Mouse (Mus musculus) brain, adult 2 months (tissue): ENCODE results near the gene Med18.

ENCODE experiments used
- DNase-seq: peaks from one replicate; pipeline ENCODE4 v3.0.0; 2011; ENCODE audit warnings: low read depth, low spot score

Med18 gene

GRCm38 (mm10) chr4:132463430-132464254, at the start of gene Med18:
TSS of gene Med18 (minus strand) at chr4:132463921.
- DNase-seq, result peak; percentile 98

GRCm38 (mm10) chr4:132512080-132512479, 48.4 kb upstream of the Med18 start:
- DNase-seq, result no peak

GRCm38 (mm10) chr4:132510352-132510798, 46.7 kb upstream of the Med18 start, which contains the start of gene Sesn2:
TSS of gene Sesn2 (minus strand) at chr4:132510501.
- peak; percentile 99 for DNase-seq

- peak; percentile 81 for DNase-seq
Measured at GRCm38 (mm10) chr4:132509621-132510296, 46.0 kb upstream of the Med18 start.

GRCm38 (mm10) chr4:132507210-132507609, 43.5 kb upstream of the Med18 start:
- no peak for DNase-seq

- no peak for DNase-seq
Measured at GRCm38 (mm10) chr4:132506250-132506649, 42.5 kb upstream of the Med18 start.

- no peak for DNase-seq
Measured at GRCm38 (mm10) chr4:132505800-132506199, 42.1 kb upstream of the Med18 start.

GRCm38 (mm10) chr4:132505034-132505738, 41.5 kb upstream of the Med18 start:
- DNase-seq, result no peak

- no peak for DNase-seq
Measured at GRCm38 (mm10) chr4:132503344-132503743, 39.6 kb upstream of the Med18 start.

- DNase-seq, result no peak
Measured at GRCm38 (mm10) chr4:132501639-132502038, 37.9 kb upstream of the Med18 start.

GRCm38 (mm10) chr4:132494271-132494918, 30.7 kb upstream of the Med18 start:
- DNase-seq, result peak; percentile 35

GRCm38 (mm10) chr4:132492178-132493060, 28.7 kb upstream of the Med18 start:
- peak; percentile 18 for DNase-seq

GRCm38 (mm10) chr4:132491748-132492147, 28.0 kb upstream of the Med18 start:
- DNase-seq, result no peak

- DNase-seq, result no peak
Measured at GRCm38 (mm10) chr4:132491057-132491456, 27.3 kb upstream of the Med18 start.

- no peak for DNase-seq
Measured at GRCm38 (mm10) chr4:132490273-132491010, 26.7 kb upstream of the Med18 start.

- no peak for DNase-seq
Measured at GRCm38 (mm10) chr4:132488976-132489375, 25.3 kb upstream of the Med18 start.

- no peak for DNase-seq
Measured at GRCm38 (mm10) chr4:132488521-132488920, 24.8 kb upstream of the Med18 start.

GRCm38 (mm10) chr4:132484820-132485219, 21.1 kb upstream of the Med18 start:
- DNase-seq, result no peak

- no peak for DNase-seq
Measured at GRCm38 (mm10) chr4:132484231-132484630, 20.5 kb upstream of the Med18 start.
